Mouse (Mus musculus): ENCODE data around the gene Hoxb7. TPM values are rescaled to one million over a fixed set of nuclear protein-coding genes. Genes with fewer than 3 reads are reported as not detected.
A peak's percentile ranks its signal among the peaks of the same experiment; 100 is the strongest.

The Hoxb7 gene
- polyA plus RNA-seq, 1 experiment from 2014 or later = 1.3 TPM

GRCm38 (mm10) chr11:96338957-96339855 lies 52.8 kb downstream of the Hoxb7 start:
- Histone ChIP-seq H3K9ac (replicated peaks; ENCODE audit: low read depth) (0 out of 2 replicates have a peak overlapping the region, but pooled peaks have one; percentile 17), H3K4me1 (ENCODE audit: insufficient read depth, low read depth, low read length) (peaks cover 12% of the 10 kb centered on the region; the same call in 1 of the 2 replicates), H3K36me3 (ENCODE audit: insufficient read depth, low read length) (no peaks in the 10 kb centered on the region), H3K9me3 (ENCODE audit: low read length) (no peaks in the 10 kb centered on the region), H3K4me3 (ENCODE audit: low read depth, low read length) (no peak overlapping the region), H3K27me3 (replicated peaks; ENCODE audit: insufficient read depth, low read length) (peaks cover 10% of the 10 kb centered on the region; the same call in 1 of the 2 replicates), H3K4me2 (replicated peaks; ENCODE audit: low read depth, low read length) (0 out of 2 replicates have a peak overlapping the region, but pooled peaks have one; percentile 5), H3K27ac (ENCODE audit: low read length) (peak overlapping the region; percentile 82; the same call in 1 of the 2 replicates)
- DNase-seq (ENCODE audit: low spot score) = peak; percentile 10
- no peak for ATAC-seq
- 40% methylated on average over 7 of the region's 7 CpGs for WGBS
- TF ChIP-seq CTCF (IDR thresholded peaks at IDR 0.05) (no peak), EP300 (IDR thresholded peaks at IDR 0.05) (no peak)

MicroRNAs encoded within 50 kb of the gene (microRNA counts, 519-probe panel; counts per million panel counts)
- microRNA mmu-miR-10a (5,506 counts per million, percentile 71 among the panel's probes with 10 or more counts), microRNA mmu-miR-196a (2,813 counts per million, percentile 12 among the panel's probes with 10 or more counts)

Small RNA genes lying within 50 kb of the gene (microRNA-seq; reads per million reads assigned to microRNA genes)
- 22,339 reads per million, percentile 97 among the genes with 10 or more reads in this experiment for gene Mir10a
- gene Mir196a-1 = 2.2 reads per million

Other genes with a start within 250 kb of the Hoxb7 start
- gene Ube2z, start 221.2 kb upstream of the Hoxb7 start, polyA plus RNA-seq (2015; fragmentation: Nextera tagmentation; extraction: Ambion mirVana) = 29.6 and 31.6 TPM in 2 replicates
- 324 and 382 TPM in 2 replicates for gene Atp5g1, start 211.0 kb upstream of the Hoxb7 start, polyA plus RNA-seq (2015; fragmentation: Nextera tagmentation; extraction: Ambion mirVana)
- gene Calcoco2, start 174.7 kb upstream of the Hoxb7 start, polyA plus RNA-seq (2015; fragmentation: Nextera tagmentation; extraction: Ambion mirVana) = 0.74 and 0.98 TPM in 2 replicates
- gene Ttll6, start 152.8 kb upstream of the Hoxb7 start, polyA plus RNA-seq (2015; fragmentation: Nextera tagmentation; extraction: Ambion mirVana) = 0.99 and 1.3 TPM in 2 replicates
- gene Hoxb13, start 92.3 kb upstream of the Hoxb7 start, polyA plus RNA-seq (2015; fragmentation: Nextera tagmentation; extraction: Ambion mirVana) = not detected in 2 replicates
- gene Hoxb9, start 15.2 kb upstream of the Hoxb7 start, polyA plus RNA-seq (2015; fragmentation: Nextera tagmentation; extraction: Ambion mirVana) = not detected in 2 replicates
- gene Hoxb8, start 4.7 kb upstream of the Hoxb7 start, polyA plus RNA-seq (2015; fragmentation: Nextera tagmentation; extraction: Ambion mirVana) = 0.23 and 0.35 TPM in 2 replicates
- 7.3 and 7.4 TPM in 2 replicates for gene Hoxb6, start 5.9 kb downstream of the Hoxb7 start, polyA plus RNA-seq (2015; fragmentation: Nextera tagmentation; extraction: Ambion mirVana)
- 16.8 and 17.3 TPM in 2 replicates for gene Hoxb5, start 16.7 kb downstream of the Hoxb7 start, polyA plus RNA-seq (2015; fragmentation: Nextera tagmentation; extraction: Ambion mirVana)
- 2.6 and 3.0 TPM in 2 replicates for gene Hoxb4, start 31.6 kb downstream of the Hoxb7 start, polyA plus RNA-seq (2015; fragmentation: Nextera tagmentation; extraction: Ambion mirVana)
- gene Hoxb3, start 36.7 kb downstream of the Hoxb7 start, polyA plus RNA-seq (2015; fragmentation: Nextera tagmentation; extraction: Ambion mirVana) = 1.5 and 2.2 TPM in 2 replicates
- gene Hoxb2, start 63.9 kb downstream of the Hoxb7 start, polyA plus RNA-seq (2015; fragmentation: Nextera tagmentation; extraction: Ambion mirVana) = 16.5 and 16.9 TPM in 2 replicates
- not detected in 2 replicates for gene Hoxb1, start 79.1 kb downstream of the Hoxb7 start, polyA plus RNA-seq (2015; fragmentation: Nextera tagmentation; extraction: Ambion mirVana)
- 0.73 and 1.0 TPM in 2 replicates for gene Skap1, start 178.0 kb downstream of the Hoxb7 start, polyA plus RNA-seq (2015; fragmentation: Nextera tagmentation; extraction: Ambion mirVana)

Measured in lung, postnatal 0 days (tissue).